Mouse (Mus musculus): ENCODE data around the gene Dbndd2. TPM values are rescaled to one million over a fixed set of nuclear protein-coding genes. Genes with fewer than 3 reads are reported as not detected.

The Dbndd2 gene
- polyA plus RNA-seq (2016; fragmentation: Nextera tagmentation; extraction: Ambion mirVana), result 7.3 and 11.3 TPM in 2 replicates

DNA sequence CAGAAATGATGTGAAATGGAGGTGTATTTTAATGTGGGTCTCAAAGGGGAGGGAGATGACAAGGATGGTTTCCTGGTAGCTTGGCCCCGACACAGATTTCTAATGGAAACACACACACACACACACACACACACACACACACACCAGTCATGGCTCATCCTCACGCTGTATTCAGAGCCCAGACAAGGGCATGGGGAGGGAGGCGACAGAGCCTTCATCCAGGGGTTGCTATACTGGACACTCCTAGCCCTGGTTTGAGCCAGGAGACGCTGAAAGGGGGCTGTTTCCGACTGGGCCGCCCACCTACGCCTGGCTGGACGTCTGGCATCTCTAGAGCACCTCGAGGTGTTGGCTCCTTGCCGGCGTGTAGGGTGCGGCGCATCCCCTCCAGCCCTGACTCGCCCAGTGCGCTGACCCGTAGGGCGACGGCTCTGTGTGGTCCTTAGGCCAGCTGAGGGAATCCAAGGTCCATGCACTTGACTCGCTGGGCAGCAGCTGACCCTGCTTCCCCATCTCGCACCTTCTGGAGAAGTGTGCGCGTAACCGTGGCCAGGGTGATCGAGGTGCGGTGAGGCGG lies at the start of gene Dbndd2:
Gene Dbndd2, plus strand, starts transcription at position 426 of the 577 bp plus-strand sequence.
- H3K4me2 ChIP-seq, result peak within 1 kb of the TSS; percentile 97
- peak; percentile 49 for ATAC-seq (ENCODE audit: insufficient number of reproducible peaks, low FRiP score)
- H3K4me3 ChIP-seq, result peak within 1 kb of the TSS; percentile 79
- H3K27ac ChIP-seq (ENCODE audit: poor library complexity, severe bottlenecking), result peak within 1 kb of the TSS; percentile 43
- H3K36me3 ChIP-seq, result peaks cover 10% of the 10 kb centered on the region
- WGBS, result 1% methylated on average over 26 of the region's 26 CpGs
- H3K9me3 ChIP-seq (replicated peaks), result no peaks in the 10 kb centered on the region
- peak within 1 kb of the TSS; percentile 82 for H3K9ac ChIP-seq
- H3K27me3 ChIP-seq (replicated peaks), result peaks cover 29% of the 10 kb centered on the region
- H3K4me1 ChIP-seq (replicated peaks), result peaks cover 18% of the 10 kb centered on the region

GRCm38 (mm10) chr2:164436215-164436913 lies 49.5 kb upstream of the Dbndd2 start:
- no peaks in the 10 kb centered on the region for H3K36me3 ChIP-seq
- no peak overlapping the region for H3K4me3 ChIP-seq
- no peak for ATAC-seq (ENCODE audit: insufficient number of reproducible peaks, low FRiP score)
- WGBS, result 23% methylated on average over 8 of the region's 8 CpGs
- peaks cover 93% of the 10 kb centered on the region for H3K4me1 ChIP-seq (replicated peaks)
- peaks cover 4% of the 10 kb centered on the region; the same call in 1 of the 2 replicates for H3K27me3 ChIP-seq (replicated peaks)
- peak overlapping the region; percentile 21 for H3K9ac ChIP-seq
- no peaks in the 10 kb centered on the region for H3K9me3 ChIP-seq (replicated peaks)
- H3K27ac ChIP-seq (ENCODE audit: poor library complexity, severe bottlenecking), result peak overlapping the region; percentile 50
- peak overlapping the region; percentile 6; the same call in 1 of the 2 replicates for H3K4me2 ChIP-seq

- 0 out of 2 replicates have a peak overlapping the region, but pooled peaks have one; percentile 5 for H3K4me2 ChIP-seq
Observed at GRCm38 (mm10) chr2:164436961-164437360, 48.9 kb upstream of the Dbndd2 start.

GRCm38 (mm10) chr2:164437710-164438109 lies 48.2 kb upstream of the Dbndd2 start:
- H3K36me3 ChIP-seq, result no peaks in the 10 kb centered on the region
- H3K9me3 ChIP-seq (replicated peaks), result no peaks in the 10 kb centered on the region
- H3K4me3 ChIP-seq, result no peak overlapping the region
- H3K9ac ChIP-seq, result no peak overlapping the region
- no peak for ATAC-seq (ENCODE audit: insufficient number of reproducible peaks, low FRiP score)
- H3K4me1 ChIP-seq (replicated peaks), result peaks cover 91% of the 10 kb centered on the region
- WGBS, result 63% methylated on average over 6 of the region's 6 CpGs
- no peak overlapping the region for H3K27ac ChIP-seq (ENCODE audit: poor library complexity, severe bottlenecking)
- no peak overlapping the region; the same call in 1 of the 2 replicates for H3K4me2 ChIP-seq
- H3K27me3 ChIP-seq (replicated peaks), result peaks cover 4% of the 10 kb centered on the region; the same call in 1 of the 2 replicates

More at GRCm38 (mm10) chr2:164436961-164437360, 48.9 kb upstream of the Dbndd2 start:
- Histone ChIP-seq H3K27me3 (replicated peaks) (peaks cover 4% of the 10 kb centered on the region; the same call in 1 of the 2 replicates), H3K9ac (peak overlapping the region; percentile 21), H3K4me3 (no peak overlapping the region), H3K36me3 (no peaks in the 10 kb centered on the region), H3K4me1 (replicated peaks) (peaks cover 93% of the 10 kb centered on the region), H3K9me3 (replicated peaks) (no peaks in the 10 kb centered on the region), H3K27ac (ENCODE audit: poor library complexity, severe bottlenecking) (peak overlapping the region; percentile 50; the same call in 1 of the 2 replicates)
- 46% methylated on average over 3 of the region's 3 CpGs for WGBS
- peak; percentile 34 for ATAC-seq (ENCODE audit: insufficient number of reproducible peaks, low FRiP score)

- WGBS, result 49% methylated on average over 8 of the region's 8 CpGs
- Histone ChIP-seq H3K27me3 (replicated peaks) (peaks cover 4% of the 10 kb centered on the region; the same call in 1 of the 2 replicates), H3K9ac (no peak overlapping the region), H3K27ac (ENCODE audit: poor library complexity, severe bottlenecking) (no peak overlapping the region), H3K4me3 (no peak overlapping the region), H3K9me3 (replicated peaks) (no peaks in the 10 kb centered on the region), H3K36me3 (no peaks in the 10 kb centered on the region), H3K4me2 (no peak overlapping the region; the same call in 1 of the 2 replicates), H3K4me1 (replicated peaks) (peaks cover 86% of the 10 kb centered on the region)
- no peak for ATAC-seq (ENCODE audit: insufficient number of reproducible peaks, low FRiP score)
Observed at GRCm38 (mm10) chr2:164438257-164438656, 47.6 kb upstream of the Dbndd2 start.

- Histone ChIP-seq H3K4me3 (no peak overlapping the region), H3K9me3 (replicated peaks) (no peaks in the 10 kb centered on the region), H3K4me1 (replicated peaks) (peaks cover 88% of the 10 kb centered on the region), H3K36me3 (no peaks in the 10 kb centered on the region), H3K9ac (no peak overlapping the region), H3K27me3 (replicated peaks) (peaks cover 4% of the 10 kb centered on the region; the same call in 1 of the 2 replicates), H3K27ac (ENCODE audit: poor library complexity, severe bottlenecking) (no peak overlapping the region), H3K4me2 (no peak overlapping the region)
- no peak for ATAC-seq (ENCODE audit: insufficient number of reproducible peaks, low FRiP score)
- 41% methylated on average over 3 of the region's 3 CpGs for WGBS
Observed at GRCm38 (mm10) chr2:164439001-164439421, 46.9 kb upstream of the Dbndd2 start.

- ATAC-seq (ENCODE audit: insufficient number of reproducible peaks, low FRiP score), result no peak
- no peak overlapping the region for H3K9ac ChIP-seq
- peaks cover 4% of the 10 kb centered on the region; the same call in 1 of the 2 replicates for H3K27me3 ChIP-seq (replicated peaks)
- H3K4me2 ChIP-seq, result no peak overlapping the region
- no peaks in the 10 kb centered on the region for H3K36me3 ChIP-seq
- peaks cover 78% of the 10 kb centered on the region for H3K4me1 ChIP-seq (replicated peaks)
- no peaks in the 10 kb centered on the region for H3K9me3 ChIP-seq (replicated peaks)
- no peak overlapping the region for H3K4me3 ChIP-seq
- WGBS, result 72% methylated on average over 5 of the region's 5 CpGs
- H3K27ac ChIP-seq (ENCODE audit: poor library complexity, severe bottlenecking), result no peak overlapping the region
Observed at GRCm38 (mm10) chr2:164440314-164440713, 45.6 kb upstream of the Dbndd2 start.

GRCm38 (mm10) chr2:164441155-164441554 lies 44.8 kb upstream of the Dbndd2 start:
- H3K4me1 ChIP-seq (replicated peaks), result peaks cover 69% of the 10 kb centered on the region
- no peak overlapping the region for H3K27ac ChIP-seq (ENCODE audit: poor library complexity, severe bottlenecking)
- H3K4me3 ChIP-seq, result peak overlapping the region; percentile 74; the same call in 1 of the 2 replicates
- no peaks in the 10 kb centered on the region for H3K36me3 ChIP-seq
- H3K9me3 ChIP-seq (replicated peaks), result no peaks in the 10 kb centered on the region
- 37% methylated on average over 8 of the region's 8 CpGs for WGBS
- H3K9ac ChIP-seq, result peak overlapping the region; percentile 86
- H3K27me3 ChIP-seq (replicated peaks), result peaks cover 4% of the 10 kb centered on the region; the same call in 1 of the 2 replicates
- peak overlapping the region; percentile 83 for H3K4me2 ChIP-seq
- ATAC-seq (ENCODE audit: insufficient number of reproducible peaks, low FRiP score), result no peak

DNA sequence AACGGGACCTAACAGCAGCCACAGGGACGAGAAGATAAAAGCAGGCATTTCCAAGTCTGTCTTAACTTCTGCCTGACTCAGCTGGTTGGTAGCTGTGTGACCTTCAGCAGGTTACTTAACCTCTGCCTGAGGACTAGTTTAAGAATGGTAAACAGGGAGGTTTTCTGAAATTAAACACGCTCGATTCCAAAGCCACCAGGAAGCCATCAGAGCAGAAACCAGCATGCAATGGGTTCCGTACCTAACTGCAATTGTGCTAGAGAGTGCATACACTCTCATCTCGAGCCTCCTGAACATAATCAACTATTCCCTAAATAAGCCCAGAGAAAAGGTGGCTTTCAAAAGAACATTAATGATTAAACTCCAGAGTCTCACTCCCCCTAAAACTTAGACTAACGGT lies 44.2 kb upstream of the Dbndd2 start:
- Histone ChIP-seq H3K4me3 (peak overlapping the region; percentile 74), H3K9ac (peak overlapping the region; percentile 86), H3K4me2 (peak overlapping the region; percentile 83), H3K27ac (ENCODE audit: poor library complexity, severe bottlenecking) (no peak overlapping the region), H3K4me1 (replicated peaks) (peaks cover 63% of the 10 kb centered on the region), H3K36me3 (no peaks in the 10 kb centered on the region), H3K9me3 (replicated peaks) (no peaks in the 10 kb centered on the region), H3K27me3 (replicated peaks) (peaks cover 4% of the 10 kb centered on the region; the same call in 1 of the 2 replicates)
- no peak for ATAC-seq (ENCODE audit: insufficient number of reproducible peaks, low FRiP score)
- WGBS, result 28% methylated on average over 7 of the region's 7 CpGs

- Histone ChIP-seq H3K27me3 (replicated peaks) (peaks cover 4% of the 10 kb centered on the region; the same call in 1 of the 2 replicates), H3K4me1 (replicated peaks) (peaks cover 56% of the 10 kb centered on the region), H3K4me2 (peak overlapping the region; percentile 83), H3K27ac (ENCODE audit: poor library complexity, severe bottlenecking) (peak overlapping the region; percentile 74), H3K9me3 (replicated peaks) (no peaks in the 10 kb centered on the region), H3K9ac (peak overlapping the region; percentile 86), H3K4me3 (peak overlapping the region; percentile 74), H3K36me3 (no peaks in the 10 kb centered on the region)
- ATAC-seq (ENCODE audit: insufficient number of reproducible peaks, low FRiP score), result peak; percentile 54
- 2% methylated on average over 29 of the region's 29 CpGs for WGBS
Observed at GRCm38 (mm10) chr2:164442315-164443050, 43.4 kb upstream of the Dbndd2 start.

All from heart, embryonic 12.5 days (tissue).